Mouse (Mus musculus) spleen, adult 2 months (tissue): ENCODE data around the gene Hnrnpc.

ENCODE experiments used
- CTCF ChIP-seq: fragments of 200-500 bp; IDR thresholded peaks from 2 replicates; pipeline ENCODE4 v1.5.1; 2011; ENCODE audit warnings: mild to moderate bottlenecking, inconsistent platforms; ENCODE audit not compliant: insufficient read depth, insufficient read length, insufficient replicate concordance; ENCODE audit errors: extremely low read depth
- POLR2A ChIP-seq: fragments of 200-500 bp; IDR thresholded peaks from 2 replicates; pipeline ENCODE4 v1.6.1; 2011; ENCODE audit warnings: low read depth, low read length, inconsistent platforms

DNA sequence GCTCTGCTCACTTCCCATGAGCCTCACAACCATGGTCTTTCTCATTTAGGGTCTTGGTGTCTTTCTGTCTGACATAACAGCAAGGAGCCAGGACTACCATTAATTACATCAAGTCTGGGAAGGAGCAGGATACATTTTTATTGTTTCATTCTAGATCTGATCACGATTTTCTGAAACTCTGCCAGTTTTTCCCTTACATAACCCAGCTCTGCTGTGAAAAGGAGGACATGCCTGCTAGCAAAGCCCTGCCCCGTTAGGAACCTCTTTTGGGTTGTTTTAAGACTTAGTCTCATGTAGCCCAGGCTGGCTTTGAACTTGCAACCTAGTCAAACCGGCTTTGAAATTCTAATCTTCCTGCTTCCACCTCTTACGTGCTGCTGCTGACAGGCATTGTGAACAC lies 43.8 kb downstream of the Hnrnpc start:
- TF ChIP-seq CTCF, result no peak
- no peak for TF ChIP-seq POLR2A
